Mouse (Mus musculus): ENCODE results near the gene Tmsb4x.

DNA sequence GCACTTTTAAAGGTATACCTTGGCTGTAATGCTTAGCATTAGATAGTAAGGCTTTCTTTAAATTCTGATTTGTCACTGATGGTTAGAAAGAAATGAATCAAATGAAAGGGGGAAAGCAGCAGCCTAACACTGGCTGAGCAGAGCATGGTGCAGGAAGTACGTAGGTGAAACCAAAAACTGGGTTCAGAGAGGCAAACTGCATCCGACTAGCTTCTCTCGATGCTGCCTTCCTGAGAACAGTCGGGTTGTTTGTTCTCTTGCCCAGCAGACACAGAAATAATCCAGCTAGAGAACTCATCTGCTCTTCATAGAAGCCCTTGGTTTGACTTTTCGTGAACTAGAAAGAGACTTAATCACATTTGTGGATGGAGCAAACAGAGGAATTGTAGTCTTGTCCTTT lies 26.7 kb downstream of the Tmsb4x start:
- TF ChIP-seq GATA1 (IDR thresholded peaks at IDR 0.05; ENCODE audit: borderline replicate concordance, low read length) (no peak), CTCF (IDR thresholded peaks at IDR 0.05; ENCODE audit: low read depth, low read length) (no peak), POLR2AphosphoS5 (IDR thresholded peaks at IDR 0.05; ENCODE audit: insufficient replicate concordance, low read depth, low read length) (no peak), TAL1 (conservative IDR thresholded peaks at IDR 0.05; ENCODE audit: low read depth, low read length) (no peak), GATA2 (IDR thresholded peaks at IDR 0.05; ENCODE audit: borderline replicate concordance, low read depth, low read length) (no peak)

Data from G1E (cell line).